Mouse (Mus musculus) MEL (cell line): ENCODE results near the gene Olfr148. TPM values are rescaled to one million over a fixed set of nuclear protein-coding genes. Genes with fewer than 3 reads are reported as not detected.
A peak's percentile ranks its signal among the peaks of the same experiment; 100 is the strongest.

Experiments
- DNase-seq: peaks from one replicate; pipeline ENCODE4 v3.0.0; 2011; ENCODE audit warnings: low read depth, low spot score
- H3K27ac ChIP-seq: 2 replicates; pipeline ENCODE4 v1.5.1; 2012; ENCODE audit warnings: low read depth, mild to moderate bottlenecking, control low read depth, low read length, moderate library complexity; ENCODE audit not compliant: control insufficient read depth
- H3K27me3 ChIP-seq, 2 experiments: fragments of 150-350 bp in 1 of 2; sonication (generic) in 1 of 2; 2 replicates each; pipeline ENCODE4 v1.6.1; 2012; ENCODE audit warnings: low read length in 2 of 2, mild to moderate bottlenecking in 2 of 2, improper control_type of control experiment in 1 of 2, moderate library complexity in 1 of 2; ENCODE audit not compliant: insufficient read depth in 2 of 2, control insufficient read depth in 1 of 2
- H3K36me3 ChIP-seq, 2 experiments: 2 replicates each; pipeline ENCODE4 v1.6.1; 2012 to 2014; ENCODE audit warnings: low read length in 2 of 2, improper control_type of control experiment in 1 of 2, inconsistent platforms in 1 of 2, mild to moderate bottlenecking in 1 of 2; ENCODE audit not compliant: insufficient read depth in 2 of 2, control insufficient read depth in 1 of 2
- H3K4me1 ChIP-seq, 2 experiments: fragments of 150-350 bp in 1 of 2; sonication (generic) in 1 of 2; 2 replicates each; pipeline ENCODE4 v1.6.1; 2012; ENCODE audit warnings: low read length in 2 of 2, improper control_type of control experiment in 1 of 2, mild to moderate bottlenecking in 1 of 2; ENCODE audit not compliant: insufficient read depth in 2 of 2, control insufficient read depth in 1 of 2
- H3K4me3 ChIP-seq, 2 experiments: fragments of 150-350 bp in 1 of 2; sonication (generic) in 1 of 2; 2 replicates each; pipeline ENCODE4 v1.5.1; 2012; ENCODE audit warnings: low read depth in 2 of 2, low read length in 2 of 2, mild to moderate bottlenecking in 2 of 2, moderate library complexity in 2 of 2, control low read depth in 1 of 2, improper control_type of control experiment in 1 of 2; ENCODE audit not compliant: control insufficient read depth in 1 of 2, insufficient read depth in 1 of 2
- H3K79me2 ChIP-seq: 2 replicates; pipeline ENCODE4 v1.6.1; 2012; ENCODE audit warnings: mild to moderate bottlenecking, low read length, moderate library complexity; ENCODE audit not compliant: control insufficient read depth, poor library complexity, insufficient read depth
- H3K9ac ChIP-seq: 2 replicates; pipeline ENCODE4 v1.6.1; 2012; ENCODE audit warnings: low read depth, mild to moderate bottlenecking, control low read depth, low read length, moderate library complexity; ENCODE audit not compliant: control insufficient read depth, poor library complexity, severe bottlenecking
- H3K9me3 ChIP-seq: fragments of 150-350 bp; sonication (generic); replicated peaks from 2 replicates; pipeline ENCODE4 v1.6.1; 2012; ENCODE audit warnings: mild to moderate bottlenecking, low read length, improper control_type of control experiment, moderate library complexity; ENCODE audit not compliant: insufficient read depth
- BHLHE40 ChIP-seq: IDR thresholded peaks from 2 replicates; pipeline ENCODE4 v1.6.1; 2012; ENCODE audit warnings: low read depth, mild to moderate bottlenecking, inconsistent platforms, low read length, improper control_type of control experiment, borderline replicate concordance
- CHD1 ChIP-seq: IDR thresholded peaks from 2 replicates; pipeline ENCODE4 v1.6.1; 2012; ENCODE audit warnings: low read depth, mild to moderate bottlenecking, inconsistent platforms, low read length, improper control_type of control experiment
- CTCF ChIP-seq, 3 experiments: IDR thresholded peaks in 2 of 3; conservative IDR thresholded peaks in 1 of 3; 2 replicates each; pipeline ENCODE4 v1.5.1; 2011 to 2012; ENCODE audit warnings: low read length in 3 of 3, low read depth in 2 of 3, mild to moderate bottlenecking in 2 of 3, improper control_type of control experiment in 1 of 3, inconsistent platforms in 1 of 3, mixed read lengths in 1 of 3, moderate library complexity in 1 of 3; ENCODE audit not compliant: control insufficient read depth in 1 of 3, insufficient read depth in 1 of 3, poor library complexity in 1 of 3, severe bottlenecking in 1 of 3
- E2F4 ChIP-seq: IDR thresholded peaks from 2 replicates; pipeline ENCODE4 v1.6.1; 2011; ENCODE audit warnings: low read depth, low read length, improper control_type of control experiment, borderline replicate concordance
- ELF1 ChIP-seq: IDR thresholded peaks from 2 replicates; pipeline ENCODE4 v1.6.1; 2014; ENCODE audit warnings: low read depth, mild to moderate bottlenecking, inconsistent platforms, low read length, improper control_type of control experiment, moderate library complexity
- ETS1 ChIP-seq: IDR thresholded peaks from 2 replicates; pipeline ENCODE4 v1.6.1; 2012; ENCODE audit warnings: low read depth, mild to moderate bottlenecking, inconsistent platforms, low read length, improper control_type of control experiment, moderate library complexity
- GABPA ChIP-seq: IDR thresholded peaks from 2 replicates; pipeline ENCODE4 v1.6.1; 2012; ENCODE audit warnings: low read depth, mild to moderate bottlenecking, inconsistent platforms, low read length, improper control_type of control experiment, moderate library complexity
- KAT2A ChIP-seq: conservative IDR thresholded peaks from 2 replicates; pipeline ENCODE4 v1.6.1; 2012; ENCODE audit warnings: low read depth, low read length, improper control_type of control experiment, inconsistent platforms
- MAFK ChIP-seq: IDR thresholded peaks from 2 replicates; pipeline ENCODE4 v1.6.1; 2011; ENCODE audit warnings: low read depth, mild to moderate bottlenecking, low read length, improper control_type of control experiment, borderline replicate concordance
- MAZ ChIP-seq: IDR thresholded peaks from 2 replicates; pipeline ENCODE4 v1.6.1; 2012; ENCODE audit warnings: low read depth, mild to moderate bottlenecking, inconsistent platforms, low read length, improper control_type of control experiment
- MEF2A ChIP-seq: IDR thresholded peaks from 2 replicates; pipeline ENCODE4 v1.6.1; 2014; ENCODE audit warnings: low read depth, mild to moderate bottlenecking, inconsistent platforms, low read length, improper control_type of control experiment; ENCODE audit not compliant: poor library complexity, insufficient replicate concordance, severe bottlenecking; ENCODE audit errors: extremely low read depth
- POLR2A ChIP-seq, 2 experiments: IDR thresholded peaks; 2 replicates each; pipeline ENCODE4 v1.6.1; 2011 to 2012; ENCODE audit warnings: low read length in 2 of 2, mild to moderate bottlenecking in 2 of 2, control low read depth in 1 of 2, improper control_type of control experiment in 1 of 2, low read depth in 1 of 2, moderate library complexity in 1 of 2; ENCODE audit not compliant: control insufficient read depth in 1 of 2, insufficient read depth in 1 of 2, poor library complexity in 1 of 2
- POLR2AphosphoS2 ChIP-seq: IDR thresholded peaks from 2 replicates; pipeline ENCODE4 v1.6.1; 2011; ENCODE audit warnings: low read length, improper control_type of control experiment
- RAD21 ChIP-seq: IDR thresholded peaks from 2 replicates; pipeline ENCODE4 v1.6.1; 2011; ENCODE audit warnings: mild to moderate bottlenecking, low read depth, low read length, improper control_type of control experiment
- RCOR1 ChIP-seq: IDR thresholded peaks from 2 replicates; pipeline ENCODE4 v1.6.1; 2012; ENCODE audit warnings: low read depth, mild to moderate bottlenecking, inconsistent platforms, low read length, improper control_type of control experiment
- SIN3A ChIP-seq: IDR thresholded peaks from 2 replicates; pipeline ENCODE4 v1.6.1; 2012; ENCODE audit warnings: low read length, improper control_type of control experiment, inconsistent platforms
- SMC3 ChIP-seq: IDR thresholded peaks from 2 replicates; pipeline ENCODE4 v1.6.1; 2011; ENCODE audit warnings: low read depth, low read length, improper control_type of control experiment
- TBP ChIP-seq: IDR thresholded peaks from 2 replicates; pipeline ENCODE4 v1.8.0; 2011; ENCODE audit warnings: low read depth, low read length, improper control_type of control experiment
- USF1 ChIP-seq: IDR thresholded peaks from 2 replicates; pipeline ENCODE4 v1.6.1; 2014; ENCODE audit warnings: low read depth, mild to moderate bottlenecking, inconsistent platforms, low read length, improper control_type of control experiment, moderate library complexity
- ZC3H11A ChIP-seq: IDR thresholded peaks from 2 replicates; pipeline ENCODE4 v1.6.1; 2012; ENCODE audit warnings: low read depth, mild to moderate bottlenecking, inconsistent platforms, low read length, improper control_type of control experiment
- polyA plus RNA-seq, 2 experiments: library from polyadenylated mRNA; stranded (reverse) in 1 of 2; unstranded in 1 of 2; fragments of >175 nt in 1 of 2; fragments of >200 nt in 1 of 2; gene quantifications; 2 replicates each; pipeline versions ENCODE4 v1.2.1 to v1.2.4; 2012; ENCODE audit warnings: low replicate concordance in 2 of 2, low read depth in 1 of 2; ENCODE audit not compliant: insufficient read length in 2 of 2, insufficient read depth in 1 of 2, missing spikeins in 1 of 2
- total RNA-seq: library from RNA; depleted of rRNA; stranded (reverse); fragments of 300-350 nt; gene quantifications from 2 replicates; pipeline ENCODE4 v1.2.3, GENCODE M21; 2012

The Olfr148 gene
- total and polyA plus RNA-seq, 3 experiments, result not detected

DNA sequence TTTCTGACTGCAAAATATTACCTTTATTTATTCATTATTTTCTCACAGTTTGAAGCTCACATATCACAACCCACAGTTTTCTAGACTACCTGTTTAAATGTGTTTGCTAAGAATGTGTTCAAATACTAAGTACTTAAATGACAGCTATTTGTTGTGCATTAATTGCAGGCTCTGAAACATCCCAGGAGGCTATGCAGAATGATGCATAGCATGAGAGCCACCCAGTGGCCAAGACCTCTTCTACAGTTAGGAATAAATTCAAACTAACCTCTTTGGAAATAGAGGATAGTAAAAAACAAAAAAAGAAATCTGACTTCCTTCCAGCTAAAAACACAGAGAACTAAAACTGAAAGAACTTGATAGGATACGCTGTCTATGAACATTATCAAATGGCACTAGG lies 1.5 kb downstream of the Olfr148 start:
- TF ChIP-seq CTCF (IDR thresholded peaks at IDR 0.05 in 2 of 3, conservative IDR thresholded peaks at IDR 0.05 in 1 of 3; ENCODE audit: control insufficient read depth in 1 of 3, insufficient read depth in 1 of 3, low read depth in 2 of 3, low read length in 3 of 3, poor library complexity in 1 of 3, severe bottlenecking in 1 of 3) (peak in 1 of 3 experiments; percentile 9; a peak in 1 of 6 replicates), RAD21 (peak; percentile 4), SMC3 (no peak), KAT2A (no peak)
- Histone ChIP-seq H3K79me2 (no peaks in the 10 kb centered on the region), H3K9ac (no peak overlapping the region), H3K27me3 (no peaks in the 10 kb centered on the region), H3K27ac (no peak overlapping the region), H3K36me3 (no peaks in the 10 kb centered on the region), H3K9me3 (no peaks in the 10 kb centered on the region), H3K4me3 (no peak overlapping the region), H3K4me1 (no peaks in the 10 kb centered on the region)
- no peak for DNase-seq

DNA sequence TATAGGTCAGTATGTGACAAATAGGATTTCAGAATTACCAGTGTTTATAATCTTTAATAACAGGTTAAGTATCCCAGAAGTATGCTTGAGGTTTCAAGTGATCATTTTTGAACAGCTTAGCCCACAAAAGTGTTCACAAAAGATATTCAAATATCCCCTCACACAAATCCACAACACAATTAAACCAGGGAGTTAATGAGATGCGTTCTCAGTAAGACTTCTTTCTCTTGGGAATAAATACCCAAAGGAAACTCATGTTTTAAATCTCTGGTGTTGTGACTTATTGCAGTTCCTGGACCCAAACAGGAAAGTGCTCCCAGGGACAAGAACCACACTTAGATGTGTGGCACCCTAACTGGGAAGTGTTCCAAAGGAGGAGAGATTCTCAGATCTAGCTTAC lies 10.6 kb downstream of the Olfr148 start, which contains the start of gene Olfr960:
Olfr960 (plus strand) TSS at position 301 of the 400 bp plus-strand sequence.
- no peak within 1 kb of the TSS for H3K4me3 ChIP-seq
- no peak for TF ChIP-seq RAD21
- TF ChIP-seq, all 39 proteins: peak for 0
- Histone ChIP-seq H3K79me2 (no peaks in the 10 kb centered on the region), H3K36me3 (no peaks in the 10 kb centered on the region), H3K9me3 (no peaks in the 10 kb centered on the region), H3K4me1 (no peaks in the 10 kb centered on the region), H3K9ac (no peak within 1 kb of the TSS), H3K27ac (no peak within 1 kb of the TSS), H3K27me3 (no peaks in the 10 kb centered on the region)
- DNase-seq, result no peak

GRCm38 (mm10) chr9:39623783-39624182 lies 13.3 kb downstream of the Olfr148 start:
- Histone ChIP-seq H3K27ac (no peak overlapping the region), H3K9me3 (no peaks in the 10 kb centered on the region), H3K36me3 (no peaks in the 10 kb centered on the region), H3K4me1 (no peaks in the 10 kb centered on the region), H3K79me2 (no peaks in the 10 kb centered on the region), H3K4me3 (no peak overlapping the region), H3K9ac (no peak overlapping the region), H3K27me3 (no peaks in the 10 kb centered on the region)
- TF ChIP-seq ETS1, result no peak
- no peak for TF ChIP-seq ZC3H11A
- TF ChIP-seq MAZ, result no peak
- TF ChIP-seq TBP, result no peak
- DNase-seq, result no peak

GRCm38 (mm10) chr9:39624711-39625110 lies 14.3 kb downstream of the Olfr148 start:
- no peak for DNase-seq
- no peaks in the 10 kb centered on the region for H3K9me3 ChIP-seq
- no peaks in the 10 kb centered on the region for H3K36me3 ChIP-seq
- no peaks in the 10 kb centered on the region for H3K4me1 ChIP-seq
- no peak overlapping the region for H3K27ac ChIP-seq
- no peak overlapping the region for H3K9ac ChIP-seq
- H3K4me3 ChIP-seq, result no peak overlapping the region
- H3K79me2 ChIP-seq, result no peaks in the 10 kb centered on the region
- TF ChIP-seq KAT2A, result no peak
- TF ChIP-seq RCOR1, result no peak
- no peak for TF ChIP-seq GABPA
- no peak for TF ChIP-seq E2F4
- TF ChIP-seq ZC3H11A, result no peak
- no peak for TF ChIP-seq USF1
- TF ChIP-seq ETS1, result no peak
- no peak for TF ChIP-seq MEF2A
- TF ChIP-seq SMC3, result no peak
- no peak for TF ChIP-seq POLR2AphosphoS2
- TF ChIP-seq ELF1, result no peak
- TF ChIP-seq MAZ, result no peak
- TF ChIP-seq CHD1, result no peak
- TF ChIP-seq BHLHE40, result no peak
- TF ChIP-seq MAFK, result no peak
- no peak for TF ChIP-seq SIN3A
- TF ChIP-seq TBP, result no peak
- no peak for TF ChIP-seq POLR2A (IDR thresholded peaks at IDR 0.05; ENCODE audit: control insufficient read depth in 1 of 2, insufficient read depth in 1 of 2, low read depth in 1 of 2, low read length in 2 of 2, poor library complexity in 1 of 2)
- TF ChIP-seq, all 39 proteins: peak for 0
- no peaks in the 10 kb centered on the region for H3K27me3 ChIP-seq
